Mouse (Mus musculus) embryo, embryonic 10.5 days (tissue): ENCODE results near the gene Spred2.

Source experiments
- DNase-seq: peaks from one replicate; pipeline ENCODE4 v3.0.0-alpha.2; 2015; ENCODE audit warnings: low spot score

Spred2 gene

DNA sequence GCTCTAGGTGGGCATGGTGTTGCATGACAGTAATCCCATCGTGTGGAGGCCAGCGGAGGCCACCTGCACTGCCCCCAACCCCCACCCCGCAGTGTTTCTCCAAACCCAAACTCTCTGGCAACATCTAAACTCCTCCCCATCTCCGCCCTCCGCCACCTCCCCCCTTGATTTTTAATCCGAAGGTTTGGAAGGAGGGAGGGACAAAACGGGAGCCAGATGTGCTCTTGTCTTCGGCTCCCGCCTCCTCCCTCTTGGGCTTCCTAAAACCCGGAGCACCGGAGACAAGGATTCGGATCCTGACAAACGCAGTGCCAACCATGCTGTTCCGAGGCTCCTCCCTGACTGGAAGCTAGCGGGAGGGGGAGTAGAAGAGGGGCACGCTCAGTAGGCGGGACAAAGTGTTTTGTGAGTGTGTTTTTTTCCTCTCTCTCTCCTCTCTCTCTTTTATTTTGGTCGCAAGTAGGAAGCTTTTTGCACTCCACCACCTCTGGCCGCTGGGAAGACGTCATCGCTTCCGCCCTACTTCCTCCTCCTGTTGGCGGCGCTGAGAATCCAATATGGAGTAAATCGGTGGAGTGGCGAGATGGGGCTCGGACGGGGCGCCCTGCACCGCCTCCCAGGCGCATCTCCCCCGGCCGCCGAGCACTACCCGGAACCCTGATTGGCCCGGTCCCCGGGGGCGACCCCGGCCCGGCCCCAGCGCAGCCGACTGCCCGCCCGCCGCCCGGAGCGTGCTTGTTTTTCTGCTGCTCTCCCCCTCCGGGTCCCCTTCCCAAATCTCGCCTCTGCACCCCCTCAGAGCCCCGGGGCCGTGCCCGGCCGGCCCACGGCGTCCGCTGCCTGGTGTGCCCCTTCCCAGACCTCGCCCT, at the start of gene Spred2:
TSS of gene Spred2 (plus strand) at position 488 of the 869 bp plus-strand sequence.
- peak; percentile 96 for DNase-seq

DNA sequence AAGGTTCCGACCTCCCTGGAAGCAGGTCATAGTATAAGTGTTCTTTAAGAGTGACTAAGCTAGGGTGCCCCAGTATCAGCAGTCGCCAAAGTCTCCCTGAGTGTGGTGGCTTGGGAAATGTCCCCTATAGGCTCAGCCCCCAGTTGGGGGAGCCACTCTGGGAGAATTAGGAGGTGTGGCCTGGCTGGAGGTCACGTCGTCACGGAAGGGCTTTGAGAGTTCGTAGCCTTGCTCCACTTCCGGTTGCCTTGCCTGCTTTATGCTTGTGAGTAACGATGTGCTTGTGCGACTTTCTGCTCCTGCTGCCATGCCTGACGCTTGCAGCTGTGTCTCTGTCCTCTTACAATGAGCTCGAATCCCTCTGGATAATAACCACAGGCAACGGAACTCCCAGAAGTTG, 48.6 kb upstream of the Spred2 start:
- DNase-seq = no peak

DNA sequence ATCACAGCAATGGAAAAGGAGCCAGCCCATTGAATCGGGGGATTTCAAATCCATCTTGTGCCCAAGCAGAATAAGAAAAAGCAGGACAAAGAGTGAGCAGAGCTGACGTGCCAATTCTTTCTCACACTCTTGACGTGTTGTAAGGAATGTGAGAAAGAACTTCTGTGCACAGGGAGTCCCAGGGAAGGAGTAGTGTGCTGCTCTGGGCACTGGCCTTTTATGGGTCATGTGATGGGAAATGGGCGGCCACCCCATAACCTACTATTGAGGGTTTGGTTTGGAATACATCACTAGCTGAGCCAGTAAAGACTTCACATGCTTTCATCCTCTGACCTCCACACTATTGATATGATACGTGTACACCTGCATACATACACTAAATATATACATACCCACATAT, 48.2 kb upstream of the Spred2 start:
- DNase-seq = no peak

DNA sequence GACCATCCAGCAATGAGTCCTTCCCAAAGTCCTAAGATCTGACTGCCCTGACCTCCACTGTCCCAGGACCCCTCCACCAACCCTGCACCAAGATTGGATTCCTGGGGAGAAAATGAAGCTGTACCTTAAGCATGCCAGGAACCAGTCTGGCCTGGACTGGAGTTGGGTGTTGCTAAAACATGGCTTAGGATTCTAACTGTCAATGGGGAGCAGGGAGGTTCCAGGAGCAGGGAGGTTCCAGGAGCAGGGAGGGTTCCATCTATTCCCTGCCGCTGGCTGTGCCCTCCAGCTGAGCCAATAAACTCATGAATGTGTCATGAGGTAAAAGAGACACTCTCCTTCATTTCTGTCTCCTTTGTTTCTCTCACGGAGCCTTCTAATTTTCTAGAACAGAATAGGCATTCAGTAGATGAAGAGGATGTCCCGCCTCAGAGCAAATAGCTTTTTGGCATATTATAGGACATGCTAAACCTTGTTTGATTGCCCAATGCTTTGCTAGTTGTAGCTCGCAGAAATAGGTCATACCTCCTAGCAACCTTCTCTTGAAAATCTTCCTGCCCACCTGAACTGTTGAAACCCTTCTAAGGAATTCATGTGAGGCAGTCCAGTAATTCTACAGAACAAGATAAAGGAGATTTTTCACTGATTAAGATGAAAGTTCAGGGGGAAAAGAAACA, 46.8 kb upstream of the Spred2 start:
- no peak for DNase-seq

DNA sequence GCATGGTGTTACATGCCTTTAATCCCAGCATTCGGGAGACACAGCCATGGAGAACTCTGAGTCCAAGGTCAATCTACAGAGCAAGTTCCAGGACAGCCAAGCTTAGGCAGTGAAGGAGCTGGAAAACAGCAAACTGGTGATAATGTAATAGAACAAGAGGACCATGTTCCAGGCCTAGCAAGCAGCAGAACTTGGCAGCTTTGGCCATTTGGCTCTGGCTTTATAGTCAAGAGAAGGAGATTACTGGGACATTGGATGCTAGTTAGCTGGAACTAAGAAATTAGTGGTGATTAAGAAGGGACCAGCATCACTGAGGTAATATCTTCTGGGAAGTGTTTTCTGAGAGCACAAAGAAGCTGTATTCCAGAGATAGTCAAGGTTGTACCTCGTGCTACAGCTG, 42.8 kb upstream of the Spred2 start:
- DNase-seq = no peak

DNA sequence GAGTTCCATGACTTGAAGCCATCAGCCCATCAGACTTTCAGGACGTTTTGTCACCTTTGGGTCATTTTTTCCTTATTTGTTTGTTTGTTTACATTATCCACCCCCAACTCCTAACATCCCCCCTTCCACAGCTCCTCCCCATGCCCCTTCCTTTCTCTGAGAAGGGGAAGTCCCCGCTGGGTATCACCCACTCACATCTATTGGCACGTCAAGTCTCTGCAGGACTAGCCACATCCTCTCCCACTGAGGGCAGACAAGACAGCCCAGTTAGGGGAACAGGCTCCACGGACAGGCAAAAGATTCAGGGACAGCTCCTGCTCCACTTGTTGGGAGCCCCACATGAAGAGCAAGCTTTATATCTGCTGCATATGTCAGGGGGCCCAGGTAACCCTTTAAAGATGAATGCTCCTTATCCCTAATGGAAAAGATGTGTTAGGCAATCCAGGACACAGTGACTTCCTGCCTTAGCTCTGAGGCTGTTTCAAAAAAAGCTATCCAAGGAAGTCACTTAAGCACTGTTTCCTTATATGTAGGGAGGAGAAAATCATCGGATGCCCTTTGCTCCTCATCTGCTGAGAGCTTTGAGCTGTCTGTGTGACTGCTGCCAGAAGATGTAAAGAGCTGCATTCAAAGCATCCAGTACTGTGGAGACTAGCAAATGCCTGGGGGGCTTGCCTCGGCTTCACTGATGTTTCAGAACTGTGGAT, 33.3 kb upstream of the Spred2 start:
- DNase-seq = no peak

DNA sequence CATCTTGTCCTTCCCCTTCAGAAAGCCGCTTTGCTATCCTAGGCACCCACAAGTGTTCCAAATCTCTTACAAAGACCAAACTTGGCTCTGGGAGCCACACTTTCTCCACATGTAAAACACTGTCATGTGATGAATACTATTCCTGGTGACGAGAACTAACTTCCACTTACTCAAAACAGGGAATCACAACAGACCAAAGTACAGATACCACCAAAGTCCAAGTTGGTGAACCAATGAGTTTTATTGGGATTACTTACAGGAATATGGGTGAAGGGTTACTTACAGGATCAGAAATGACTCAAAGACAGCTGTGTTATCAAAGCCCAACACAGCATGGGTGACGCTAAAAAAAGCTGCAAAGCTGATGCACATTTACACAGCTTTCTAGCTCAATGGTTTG, 30.9 kb upstream of the Spred2 start:
- DNase-seq = no peak

DNA sequence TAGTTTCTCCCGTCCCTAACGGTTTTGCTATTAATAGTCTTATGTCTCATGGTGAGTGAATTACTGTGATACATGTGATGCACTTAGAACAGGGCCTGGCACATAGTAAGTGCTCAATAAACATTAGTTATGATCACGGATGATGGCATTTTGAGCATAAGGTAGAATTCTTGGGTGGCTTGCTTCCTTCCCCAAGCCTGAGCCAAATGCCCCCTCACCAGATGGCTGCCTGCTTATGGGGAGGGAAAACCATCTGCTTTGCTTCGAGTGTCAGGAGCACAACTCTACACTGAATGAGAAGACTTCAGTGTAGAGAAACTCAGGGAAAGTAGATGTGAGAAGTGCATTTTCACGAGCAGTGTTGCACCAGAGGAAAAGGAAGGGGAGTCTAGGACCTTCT, 24.6 kb upstream of the Spred2 start:
- no peak for DNase-seq

DNA sequence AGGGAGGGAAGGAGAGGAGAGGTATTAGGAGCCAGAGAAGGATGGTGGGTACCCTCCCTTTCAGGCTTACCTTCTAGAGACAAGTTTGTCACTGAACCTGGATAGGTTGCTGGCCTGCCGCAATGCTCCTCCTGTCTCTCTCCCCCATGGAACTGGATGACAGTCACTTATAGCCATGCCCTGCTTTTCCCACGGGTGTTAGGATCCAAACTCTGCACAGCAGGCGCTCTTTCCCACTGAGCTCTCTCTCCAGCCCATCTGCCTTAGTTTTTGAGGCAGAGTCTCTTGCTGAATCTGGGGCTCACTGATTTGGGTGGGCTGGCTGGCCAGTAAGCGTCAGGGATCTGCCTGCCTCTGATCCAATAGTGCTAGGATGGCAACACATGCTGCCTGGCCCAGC, 23.5 kb upstream of the Spred2 start:
- no peak for DNase-seq

DNA sequence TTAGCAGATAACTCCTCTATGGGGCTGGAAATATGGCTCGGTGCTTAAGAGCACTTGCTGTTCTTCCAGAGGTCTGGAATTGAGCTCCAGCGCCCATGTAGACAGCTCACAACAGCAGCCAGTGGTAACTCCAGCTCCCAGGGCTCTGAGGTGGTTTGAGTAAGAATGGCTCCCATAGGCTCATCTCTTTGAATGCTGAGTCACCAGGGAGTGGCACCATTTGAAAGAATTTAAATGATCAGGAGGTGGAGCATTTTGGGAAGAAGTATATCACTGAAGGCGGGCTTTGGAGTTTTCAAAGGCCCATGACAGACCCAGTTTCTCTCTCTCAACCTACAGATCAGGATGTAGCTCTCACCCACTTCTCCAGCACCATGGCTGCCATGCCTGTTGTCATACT, 13.0 kb upstream of the Spred2 start:
- DNase-seq = no peak

DNA sequence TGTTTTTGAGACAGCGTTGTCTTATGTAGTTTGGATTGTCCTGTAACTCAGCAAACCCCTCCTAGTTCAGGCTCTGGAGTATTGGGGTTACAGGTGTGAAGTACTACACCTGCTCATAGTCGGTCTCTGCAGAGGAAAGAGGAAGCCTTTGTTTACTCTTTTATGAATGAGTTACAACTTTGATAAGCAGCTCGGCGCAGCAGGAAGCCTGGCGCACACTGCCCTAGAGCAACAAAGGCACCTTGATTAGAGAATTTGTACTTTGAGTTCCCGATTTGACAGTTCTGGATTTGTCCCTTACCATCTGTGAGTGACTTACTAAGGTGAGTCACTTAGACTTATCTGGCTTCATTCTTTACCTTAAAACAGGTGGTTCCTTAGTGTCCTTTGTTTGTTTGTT, 12.0 kb upstream of the Spred2 start:
- DNase-seq = no peak

DNA sequence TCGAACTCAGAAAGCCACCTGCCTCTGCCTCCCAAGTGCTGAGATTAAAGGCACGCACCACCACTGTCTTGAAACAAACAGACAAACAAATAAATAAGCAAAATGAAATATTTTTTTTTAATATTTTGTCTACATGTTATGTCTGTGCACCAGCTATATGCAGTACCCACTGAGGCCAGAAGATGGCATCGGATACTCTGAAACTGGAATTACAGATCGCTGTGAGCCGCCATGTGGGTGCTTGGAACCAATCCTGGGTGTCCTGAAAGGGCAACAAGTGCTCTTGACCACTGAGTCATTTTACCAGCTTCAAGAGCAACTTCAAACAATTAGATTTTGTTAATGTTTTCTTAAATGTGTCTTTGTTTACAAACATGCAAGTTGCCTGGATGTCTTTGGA, 11.5 kb upstream of the Spred2 start:
- DNase-seq = no peak

DNA sequence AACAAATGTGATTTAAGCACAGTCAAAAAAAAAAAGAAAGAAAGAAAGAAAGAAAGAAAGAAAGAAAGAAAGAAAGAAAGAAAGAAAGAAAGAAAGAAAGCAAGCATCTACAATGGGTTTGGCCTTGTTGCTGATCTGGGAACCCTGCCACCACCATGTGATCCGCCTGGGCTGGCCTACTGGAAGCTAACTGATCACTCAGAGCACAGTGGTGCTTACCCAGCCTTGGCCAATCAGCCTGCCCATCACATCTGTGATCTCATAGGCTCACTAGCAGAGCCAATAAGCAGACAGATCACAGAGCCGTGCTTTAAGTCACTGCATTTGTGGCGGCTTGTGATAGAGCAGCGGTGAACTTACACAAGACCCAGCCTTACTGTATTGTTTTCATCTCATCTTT, 10.4 kb upstream of the Spred2 start:
- DNase-seq = no peak

DNA sequence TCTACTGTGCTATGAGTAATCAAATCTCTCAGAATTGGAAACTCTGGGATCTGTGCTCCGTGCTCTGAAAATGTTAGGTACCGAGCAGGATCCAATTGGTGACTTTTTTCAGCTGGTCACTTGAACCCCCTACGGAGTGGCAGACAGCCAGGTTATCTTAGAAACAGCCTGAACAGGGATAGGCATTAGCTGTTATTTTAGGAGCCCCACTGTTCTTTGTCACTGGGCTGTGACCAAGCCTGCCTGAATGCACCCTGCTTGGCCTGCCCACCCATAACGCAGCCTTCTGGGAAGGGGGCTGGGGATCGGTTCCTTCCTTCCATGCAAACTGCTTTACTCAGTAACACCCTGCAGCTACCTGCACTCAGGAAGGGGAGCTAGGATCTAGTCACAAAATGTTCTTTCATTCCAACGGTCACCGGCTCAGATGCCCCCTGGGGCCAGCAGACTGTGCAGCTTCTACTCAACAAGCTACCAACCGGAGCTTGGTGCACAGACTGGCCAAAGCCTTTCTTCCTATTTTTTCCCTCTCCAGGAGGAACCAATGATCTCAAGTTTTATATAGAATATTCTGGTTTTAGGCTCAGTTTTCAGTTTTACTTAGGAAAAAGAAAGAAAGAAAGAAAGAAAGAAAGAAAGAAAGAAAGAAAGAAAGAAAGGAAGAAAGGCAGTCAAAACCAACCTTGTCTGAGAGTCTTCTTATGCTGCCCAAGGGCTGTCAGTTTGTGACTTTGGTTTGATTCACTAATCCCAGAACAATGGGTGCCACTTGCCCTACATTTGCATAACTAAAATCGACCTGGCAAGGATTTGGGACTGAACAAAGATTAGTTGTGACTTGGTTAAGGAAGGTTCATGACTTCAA, 6.6 kb upstream of the Spred2 start:
- no peak for DNase-seq

DNA sequence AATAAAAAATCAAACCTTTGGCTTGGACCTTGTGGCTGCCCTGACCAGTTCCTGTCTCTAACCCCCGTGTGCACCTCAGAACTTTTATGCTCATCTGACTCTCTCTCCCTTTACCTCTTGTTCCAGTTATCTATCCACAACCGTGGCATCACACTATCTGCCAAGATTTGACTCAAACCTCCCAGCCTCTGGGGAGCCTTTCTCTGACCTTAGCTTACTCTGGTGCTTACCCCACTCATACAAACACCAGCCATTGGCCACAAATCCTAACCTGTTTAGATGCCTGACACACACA, 6.0 kb upstream of the Spred2 start:
- no peak for DNase-seq

DNA sequence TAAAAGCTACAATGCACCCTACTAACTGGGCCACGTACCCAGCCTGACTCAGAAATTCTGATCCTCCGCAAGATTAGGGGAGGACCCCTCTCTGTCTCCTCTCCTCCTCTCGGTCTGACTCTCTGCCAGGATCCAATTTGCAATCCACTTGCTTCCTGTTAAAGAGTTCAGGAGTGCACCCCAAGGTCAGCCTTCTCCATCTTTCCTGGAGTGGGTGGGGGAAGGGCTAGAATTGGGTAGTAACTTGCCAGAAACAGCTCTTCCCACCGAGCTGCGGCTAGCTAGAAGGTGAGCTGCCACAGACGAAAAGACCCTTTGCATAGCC, 4.8 kb upstream of the Spred2 start:
- DNase-seq = no peak

DNA sequence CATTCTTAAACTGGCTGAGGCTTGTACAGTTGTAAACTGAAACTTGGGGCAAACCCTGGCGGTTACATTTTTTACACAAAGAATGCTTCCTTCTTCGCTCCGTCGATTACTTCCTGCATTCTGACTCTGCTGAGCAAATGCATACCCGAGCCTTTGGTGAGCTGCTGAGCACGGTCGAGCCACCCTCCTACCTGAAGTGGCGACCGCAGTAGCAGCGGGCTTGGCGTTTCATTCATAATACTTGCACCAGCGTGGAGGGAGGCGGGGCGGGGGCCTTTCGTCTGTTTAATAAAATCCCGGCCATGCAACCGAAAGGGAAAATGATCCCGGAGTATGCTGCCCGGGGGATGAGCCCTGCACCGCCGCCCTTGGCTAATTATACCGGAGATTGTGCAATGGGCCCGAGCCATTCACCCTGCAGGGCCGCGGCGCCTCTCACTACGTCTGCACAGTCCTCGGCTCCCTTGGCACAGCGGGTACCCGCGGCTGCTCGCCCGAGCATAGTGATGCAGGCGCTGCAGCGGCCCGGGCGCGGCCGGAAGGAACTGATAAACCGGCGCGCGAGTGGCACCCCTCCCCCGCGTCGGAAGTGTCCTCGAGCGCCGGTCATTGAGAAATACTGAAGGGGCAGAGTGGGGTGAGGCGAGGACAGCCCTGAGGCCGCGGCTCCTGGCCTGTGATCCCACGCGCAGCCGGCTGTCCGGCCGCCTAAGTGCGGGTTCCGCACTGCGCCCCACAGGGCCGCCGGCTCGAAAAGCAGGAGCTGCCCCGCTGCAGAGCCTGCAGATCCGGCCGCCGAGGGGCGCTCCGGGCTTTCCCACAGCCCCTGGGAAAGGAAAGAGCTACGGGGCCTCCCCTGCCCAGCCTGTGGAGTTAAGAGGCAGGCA, 4.1 kb upstream of the Spred2 start:
- peak; percentile 92 for DNase-seq

DNA sequence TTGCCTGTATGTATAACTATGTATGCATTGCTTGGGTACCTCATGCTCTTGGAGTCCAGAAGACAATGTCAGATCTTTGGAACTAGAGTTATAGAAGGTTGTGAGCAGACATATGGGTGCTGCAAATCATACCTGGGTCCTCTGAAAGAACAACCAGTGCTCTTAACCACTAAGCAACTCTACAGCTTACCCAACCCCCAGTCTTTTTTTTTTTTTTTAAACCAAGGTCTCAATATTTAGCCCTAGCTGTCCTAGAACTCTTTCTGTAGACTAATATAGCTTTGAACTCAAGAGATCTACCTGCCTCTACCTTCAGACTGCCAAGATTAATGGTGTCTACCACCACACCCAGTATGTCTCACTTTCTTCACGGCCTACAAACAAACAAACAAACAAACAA, 2.5 kb upstream of the Spred2 start:
- DNase-seq = no peak

DNA sequence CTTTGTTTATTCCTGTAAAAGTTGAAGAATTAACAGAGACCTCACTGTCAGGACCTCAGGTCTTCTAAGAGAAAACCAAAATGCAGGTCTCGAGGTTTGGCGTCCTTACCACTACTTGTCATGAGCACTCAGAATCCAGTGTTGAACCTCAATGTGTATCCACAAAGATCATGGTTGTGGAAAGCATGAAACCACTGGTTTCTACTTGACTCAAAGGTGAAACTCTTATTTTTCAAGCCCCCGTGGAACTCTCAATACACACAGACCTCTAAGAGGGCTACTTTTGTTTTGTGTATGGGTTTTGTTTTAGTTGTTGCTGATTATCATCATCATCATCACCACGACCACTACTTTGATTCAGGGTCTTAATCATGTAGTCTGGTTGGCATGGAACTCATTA, 2.0 kb upstream of the Spred2 start:
- DNase-seq = no peak

DNA sequence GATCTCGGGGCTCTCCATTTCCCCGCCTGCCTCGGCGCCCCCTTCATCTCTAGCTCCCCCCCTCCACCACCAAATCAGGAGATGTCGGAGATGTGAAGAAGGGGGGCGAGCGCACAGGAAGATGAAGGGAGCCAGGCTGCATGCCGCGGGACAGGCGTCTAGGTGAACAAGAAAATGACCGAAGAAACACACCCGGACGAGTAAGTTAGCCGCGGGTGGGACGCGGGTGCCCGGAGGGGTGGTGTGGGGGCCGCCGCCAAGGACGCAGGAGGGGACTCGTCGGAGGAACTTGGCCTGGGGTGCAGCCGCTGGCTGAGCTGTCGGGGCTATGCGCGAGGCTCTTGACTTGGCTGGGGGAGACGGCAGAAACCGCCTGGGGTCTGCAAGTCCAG, 578 bp downstream of the Spred2 start:
- DNase-seq = peak; percentile 58

DNA sequence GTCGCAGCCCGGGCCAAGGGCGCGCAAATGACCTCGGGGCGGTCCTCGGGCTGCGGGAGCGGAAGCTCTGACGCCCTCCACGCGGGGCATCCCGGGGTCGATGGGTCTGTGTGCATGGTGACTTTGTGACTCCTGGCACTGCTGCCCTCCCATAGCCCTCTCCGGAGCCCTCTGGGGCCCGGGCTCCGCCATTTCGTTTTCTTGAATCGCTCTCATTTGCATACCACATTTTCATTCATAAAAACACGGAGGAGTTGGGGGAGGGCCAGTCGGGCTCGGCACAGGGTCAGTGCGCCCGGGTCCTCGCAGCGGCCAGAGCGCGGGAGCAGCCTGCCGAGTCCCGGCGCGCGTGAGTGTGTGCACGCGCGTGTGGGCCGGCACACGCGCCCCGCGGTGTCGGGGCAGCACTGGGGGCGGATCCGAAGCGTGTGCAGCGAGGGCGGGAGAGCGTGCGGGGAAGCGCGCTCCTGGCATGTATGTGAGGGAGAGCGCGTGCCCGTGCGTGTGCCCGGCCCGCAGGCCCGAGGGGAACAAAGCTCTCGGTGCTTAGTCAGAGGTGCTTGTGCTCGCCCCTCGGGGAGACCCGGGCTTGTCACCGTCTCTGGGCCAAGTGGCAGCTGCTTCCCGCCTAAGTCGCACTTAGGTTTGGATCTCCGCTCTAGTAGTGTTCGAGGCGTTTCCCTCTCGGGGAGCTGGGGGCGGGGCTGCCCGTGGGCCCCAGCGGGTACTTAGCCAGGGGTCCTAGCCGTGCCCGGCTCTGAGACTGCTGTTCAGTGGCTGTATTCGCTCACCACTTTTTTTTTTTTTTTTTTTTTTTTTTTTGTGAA, 1.2 kb downstream of the Spred2 start:
- peak; percentile 87 for DNase-seq
